In genomic region chr9:61965411-61965930, GRCm38 (mm10) we compare ENCODE assay signal across 9 mouse cellular contexts. TPM values are rescaled to one million over a fixed set of nuclear protein-coding genes. Genes with fewer than 3 reads are reported as not detected.
A peak's percentile ranks its signal among the peaks of the same experiment; 100 is the strongest.
DNase-seq lines count a peak whose midpoint lies in the region; ATAC-seq and TF ChIP-seq lines count a peak whose summit lies in the region.
"Had no signal": no experiment of that assay in that cellular context is flagged by ENCODE, and none has a peak within 500 bp of the region (broad histone marks: within the 10 kb centered on the region; RNA-seq: fewer than 3 reads in every experiment).

No protein-coding gene starts in this region.

- no peaks in the 10 kb centered on the region for H3K27me3 ChIP-seq in intestine, postnatal 0 days (replicated peaks; ENCODE audit: control insufficient read depth, insufficient read depth, low read length)
- no peaks in the 10 kb centered on the region for H3K27me3 ChIP-seq in limb, embryonic 12.5 days

- TF ChIP-seq CTCF in gastrocnemius, adult 2 months (IDR thresholded peaks at IDR 0.05): peak; percentile 90
- TF ChIP-seq CTCF in intestine, postnatal 0 days (IDR thresholded peaks at IDR 0.05; ENCODE audit: low read depth): peak; percentile 93

- peak; percentile 67 for DNase-seq in urinary bladder, postnatal 25 days (ENCODE audit: low spot score)
- no peak for DNase-seq in urinary bladder, postnatal 10 days (ENCODE audit: low spot score)
- peak; percentile 61 to 63 for DNase-seq in cerebellum, postnatal 36 days
- peak; percentile 81 for DNase-seq in gastrocnemius, adult 2 months
- DNase-seq in monocyte, adult 2 months (ENCODE audit: low read depth in 1 of 2, low spot score in 2 of 2): peak; percentile 65 to 74
- DNase-seq in spleen, postnatal 4 days (ENCODE audit: low spot score in 2 of 2): peak; percentile 75 to 88

- H3K4me2 ChIP-seq in intestine, postnatal 0 days (replicated peaks; ENCODE audit: low read depth): no peak overlapping the region
- peak overlapping the region; percentile 15; the same call in 1 of the 2 replicates for H3K4me2 ChIP-seq in limb, embryonic 12.5 days

- peak overlapping the region; percentile 59 for H3K27ac ChIP-seq in gastrocnemius, adult 2 months
- H3K27ac ChIP-seq in intestine, postnatal 0 days (ENCODE audit: low read depth, low read length): no peak overlapping the region
- peak overlapping the region; percentile 56; the same call in 1 of the 2 replicates for H3K27ac ChIP-seq in limb, embryonic 12.5 days

- no peak overlapping the region for H3K4me3 ChIP-seq in gastrocnemius, adult 2 months
- no peak overlapping the region for H3K4me3 ChIP-seq in intestine, postnatal 0 days (ENCODE audit: low read depth, low read length)
- no peak overlapping the region for H3K4me3 ChIP-seq in limb, embryonic 12.5 days (replicated peaks)
- H3K4me3 ChIP-seq: erythroblast, embryonic 14.5 days had no signal

- no peak overlapping the region for H3K9ac ChIP-seq in intestine, postnatal 0 days (ENCODE audit: low read depth, low read length)
- no peak overlapping the region; the same call in 1 of the 2 replicates for H3K9ac ChIP-seq in limb, embryonic 12.5 days (replicated peaks)

- intact Hi-C loops in gastrocnemius, adult 2 months (cut with DNase I): loop anchor here (2.0 kb wide), 1 partner anchor 279 kb away; no protein-coding TSS in a partner anchor

- no peak; the same call in 1 of the 2 replicates for ATAC-seq in intestine, postnatal 0 days
- ATAC-seq in limb, embryonic 12.5 days (ENCODE audit: insufficient number of reproducible peaks, insufficient read depth, low FRiP score, low TSS enrichment, low read depth): no peak

- no peaks in the 10 kb centered on the region for H3K4me1 ChIP-seq in intestine, postnatal 0 days (replicated peaks; ENCODE audit: control insufficient read depth, insufficient read depth, low read length)
- H3K4me1 ChIP-seq in limb, embryonic 12.5 days (replicated peaks): peaks cover 16% of the 10 kb centered on the region

- no peaks in the 10 kb centered on the region for H3K36me3 ChIP-seq in intestine, postnatal 0 days (ENCODE audit: control insufficient read depth, insufficient read depth)
- H3K36me3 ChIP-seq in limb, embryonic 12.5 days: no peaks in the 10 kb centered on the region

- no peaks in the 10 kb centered on the region for H3K9me3 ChIP-seq in intestine, postnatal 0 days (ENCODE audit: control insufficient read depth)
- H3K9me3 ChIP-seq in limb, embryonic 12.5 days: no peaks in the 10 kb centered on the region

- WGBS in intestine, postnatal 0 days: 38% methylated on average over 4 of the region's 4 CpGs
- 41% methylated on average over 4 of the region's 4 CpGs for WGBS in limb, embryonic 12.5 days

RNA-seq across cellular contexts. Expression of gene Kif23, which starts 18.9 kb away (rescaled TPM):
- total RNA-seq in gastrocnemius, adult 2 months (2021): 1 to 10 TPM in 1 of 2 experiments, under 1 TPM in 1; 0.69 to 1.5 TPM
- 14.8 and 16.2 TPM in 2 replicates for polyA plus RNA-seq in intestine, postnatal 0 days (2015; fragmentation: Nextera tagmentation; extraction: Ambion mirVana)
- 121 TPM in 2 replicates for polyA plus RNA-seq in limb, embryonic 12.5 days (2016; fragmentation: Nextera tagmentation; extraction: Ambion mirVana)

RNA-seq across cellular contexts. Expression of gene Rplp1, which starts 51.1 kb away (rescaled TPM):
- total RNA-seq in gastrocnemius, adult 2 months (2021): 1,000 to 10,000 TPM; 1,321 to 1,510 TPM
- 1,118 and 1,197 TPM in 2 replicates for polyA plus RNA-seq in intestine, postnatal 0 days (2015; fragmentation: Nextera tagmentation; extraction: Ambion mirVana)
- polyA plus RNA-seq in limb, embryonic 12.5 days (2016; fragmentation: Nextera tagmentation; extraction: Ambion mirVana): 1,045 and 1,109 TPM in 2 replicates
